Mouse (Mus musculus) embryonic facial prominence, embryonic 12.5 days (tissue): ENCODE results near the gene Xylt1. TPM values are rescaled to one million over a fixed set of nuclear protein-coding genes. Genes with fewer than 3 reads are reported as not detected.

Source experiments
- ATAC-seq: fragments of 200-750 bp; cut with Nextera tagmentation; 2 replicates; pipeline ENCODE4 v1.8.0; 2017; ENCODE audit not compliant: insufficient number of reproducible peaks, insufficient read depth, low FRiP score, low TSS enrichment
- H3K27ac ChIP-seq: fragments of 300-500 bp; sonication (generic); 2 replicates; pipeline ENCODE4 v1.5.1; 2016; ENCODE audit warnings: mild to moderate bottlenecking
- H3K27me3 ChIP-seq: fragments of 300-500 bp; sonication (generic); 2 replicates; pipeline ENCODE4 v1.6.1; 2016; ENCODE audit warnings: mild to moderate bottlenecking, moderate library complexity
- H3K36me3 ChIP-seq: fragments of 300-500 bp; sonication (generic); 2 replicates; pipeline ENCODE4 v1.6.1; 2016; ENCODE audit warnings: mild to moderate bottlenecking
- H3K4me1 ChIP-seq: fragments of 300-500 bp; sonication (generic); 2 replicates; pipeline ENCODE4 v1.6.1; 2016
- H3K4me2 ChIP-seq: fragments of 300-500 bp; sonication (generic); replicated peaks from 2 replicates; pipeline ENCODE4 v1.6.1; 2016; ENCODE audit warnings: mild to moderate bottlenecking, moderate library complexity
- H3K4me3 ChIP-seq: fragments of 300-500 bp; sonication (generic); 2 replicates; pipeline ENCODE4 v1.5.1; 2016; ENCODE audit warnings: mild to moderate bottlenecking
- H3K9ac ChIP-seq: fragments of 300-500 bp; sonication (generic); 2 replicates; pipeline ENCODE4 v1.6.1; 2016; ENCODE audit warnings: mild to moderate bottlenecking, moderate library complexity
- H3K9me3 ChIP-seq: fragments of 300-500 bp; sonication (generic); 2 replicates; pipeline ENCODE4 v1.6.1; 2016; ENCODE audit warnings: mild to moderate bottlenecking, moderate library complexity
- WGBS: fragments of 180-500 bp; shearing (Covaris S2); methylation state at CpG from one replicate; pipeline ENCODE4 v1.1.7; 2016; 5-methylcytosine and 5-hydroxymethylcytosine counted together
- polyA plus RNA-seq: library from polyadenylated mRNA; unstranded; fragments of >200 nt; fragmentation: Nextera tagmentation; extraction: Ambion mirVana; gene quantifications from 2 replicates; pipeline ENCODE4 v1.2.1, GENCODE M21; 2016

The Xylt1 gene
- polyA plus RNA-seq, 1 experiment from 2014 or later: 2.0 TPM

DNA sequence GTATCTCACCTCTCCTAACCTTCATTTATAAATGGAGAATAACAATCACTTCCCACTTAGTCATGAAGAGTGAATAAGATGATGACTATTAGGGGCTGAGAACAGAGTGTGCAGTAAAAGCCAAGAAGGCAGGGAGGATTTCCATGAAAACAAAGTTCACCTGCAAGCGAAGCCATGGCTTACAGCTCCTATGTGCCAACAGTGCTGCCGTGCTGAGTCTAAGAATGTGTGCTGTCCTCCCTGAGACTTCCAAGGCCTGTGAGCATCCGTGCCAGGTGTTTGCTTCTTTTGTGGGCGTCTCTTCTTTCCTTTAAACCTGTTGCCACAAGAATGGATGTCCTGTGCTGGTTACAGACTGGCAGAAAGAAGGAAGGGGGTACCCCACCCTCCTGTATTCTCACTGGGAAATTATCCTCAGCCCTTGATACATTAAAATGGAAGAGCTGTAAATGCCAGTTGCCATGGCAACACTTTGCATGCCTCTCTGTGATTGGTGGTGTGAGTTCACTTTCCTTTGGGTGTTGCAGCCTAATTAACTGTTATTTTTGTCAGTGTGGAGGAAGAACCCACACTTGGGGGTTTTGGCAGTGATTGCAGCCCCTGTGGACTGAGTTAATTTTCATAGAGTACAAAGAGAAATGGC, 318.7 kb downstream of the Xylt1 start:
- WGBS: 72% methylated on average over 4 of the region's 4 CpGs

DNA sequence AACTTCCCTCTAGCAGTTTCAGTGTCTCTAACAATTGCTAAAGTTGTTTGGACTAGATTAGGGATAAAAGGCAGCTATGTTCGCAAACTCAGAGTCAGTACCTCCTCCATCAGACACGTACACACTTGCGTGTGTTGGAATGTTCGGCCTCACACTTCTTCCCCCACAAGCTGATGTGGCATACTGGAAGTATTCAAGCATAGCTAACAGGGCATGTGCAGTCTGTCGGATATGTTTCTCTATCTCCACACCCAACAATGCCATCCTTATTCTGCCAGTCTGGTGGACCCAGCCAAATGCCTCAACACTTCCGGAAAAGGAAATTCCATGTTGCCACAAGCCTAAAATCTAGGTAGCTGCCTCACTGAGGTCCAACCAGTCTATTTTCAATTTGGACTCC, 319.3 kb downstream of the Xylt1 start:
- 82% methylated on average over 6 of the region's 6 CpGs for WGBS
- ATAC-seq: no peak
- Histone ChIP-seq H3K27me3 (no peaks in the 10 kb centered on the region), H3K4me3 (no peak overlapping the region), H3K9me3 (no peaks in the 10 kb centered on the region), H3K36me3 (no peaks in the 10 kb centered on the region), H3K9ac (no peak overlapping the region), H3K4me1 (0 out of 2 replicates have a peak, but pooled peaks cover 3% of the 10 kb centered on the region), H3K27ac (no peak overlapping the region), H3K4me2 (no peak overlapping the region)

More for the DNA sequence above, 318.7 kb downstream of the Xylt1 start:
- H3K9ac ChIP-seq: no peak overlapping the region
- ATAC-seq: no peak
- no peak overlapping the region for H3K4me3 ChIP-seq
- H3K27ac ChIP-seq: no peak overlapping the region
- no peaks in the 10 kb centered on the region for H3K9me3 ChIP-seq
- no peaks in the 10 kb centered on the region for H3K36me3 ChIP-seq
- H3K27me3 ChIP-seq: no peaks in the 10 kb centered on the region
- no peak overlapping the region for H3K4me2 ChIP-seq
- 0 out of 2 replicates have a peak, but pooled peaks cover 3% of the 10 kb centered on the region for H3K4me1 ChIP-seq

DNA sequence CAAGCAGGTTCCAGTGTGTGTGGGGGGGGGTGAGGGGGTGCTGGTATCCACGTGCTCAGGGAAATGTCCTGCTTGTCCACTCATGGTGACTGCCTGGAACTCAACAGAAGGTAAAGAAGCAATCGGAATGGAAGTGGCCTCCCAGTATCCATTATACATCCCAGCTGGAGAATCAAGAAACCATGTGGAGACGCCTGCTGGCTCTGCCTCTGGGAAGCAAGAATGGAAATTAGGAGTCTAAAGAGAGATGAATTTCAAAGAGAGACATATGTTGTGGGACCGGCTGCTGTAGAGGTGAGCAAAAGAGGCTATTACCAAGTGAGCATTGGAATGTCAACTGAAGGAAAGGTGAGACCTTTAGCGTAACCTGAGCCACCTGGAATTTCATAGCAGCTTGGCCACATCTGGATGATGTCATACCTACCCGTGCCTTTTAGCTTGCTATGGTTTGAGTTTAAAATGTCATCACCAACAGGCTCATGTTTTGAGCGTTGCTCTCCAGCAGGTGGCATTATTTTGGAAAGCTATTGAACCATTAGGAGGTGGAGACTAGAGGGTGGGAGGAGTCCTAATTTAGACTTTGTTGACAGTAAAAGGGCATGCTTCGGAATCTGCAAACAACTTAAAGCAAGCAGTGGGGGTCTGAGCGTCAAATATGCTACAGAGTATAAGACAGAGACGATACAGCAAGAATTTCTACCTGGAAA, 329.3 kb downstream of the Xylt1 start:
- 46% methylated on average over 10 of the region's 10 CpGs for WGBS
- Histone ChIP-seq H3K27me3 (no peaks in the 10 kb centered on the region), H3K4me1 (peaks cover 2% of the 10 kb centered on the region; the same call in 1 of the 2 replicates), H3K4me2 (no peak overlapping the region), H3K27ac (no peak overlapping the region), H3K4me3 (no peak overlapping the region), H3K9ac (no peak overlapping the region), H3K36me3 (no peaks in the 10 kb centered on the region), H3K9me3 (no peaks in the 10 kb centered on the region)
- no peak for ATAC-seq

DNA sequence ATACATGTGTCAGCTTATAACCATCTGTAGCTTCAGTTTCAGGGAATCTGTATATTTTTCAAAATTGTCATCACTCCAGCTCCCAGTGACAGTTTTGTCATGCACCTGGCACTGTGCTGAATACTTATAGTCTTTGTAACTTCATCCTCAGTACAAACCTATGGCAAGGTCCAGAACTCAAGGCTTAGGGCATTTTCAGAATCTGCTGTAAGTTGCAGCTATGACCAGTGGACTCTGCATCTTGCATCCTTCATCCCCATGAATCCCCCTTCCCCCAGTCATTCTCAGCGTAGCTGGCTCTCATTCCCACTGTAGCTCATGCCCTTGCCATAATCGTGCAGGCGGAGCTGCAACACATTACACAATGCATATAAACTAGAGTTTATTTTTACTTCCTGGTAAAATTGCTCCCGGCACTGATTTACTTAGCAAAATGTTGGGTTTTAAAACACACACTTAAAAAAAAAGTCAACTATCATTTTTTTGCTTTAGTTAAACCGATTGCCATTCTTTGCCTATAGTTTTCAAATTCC, 336.2 kb downstream of the Xylt1 start:
- Histone ChIP-seq H3K36me3 (no peaks in the 10 kb centered on the region), H3K4me3 (no peak overlapping the region), H3K9me3 (no peaks in the 10 kb centered on the region), H3K9ac (no peak overlapping the region), H3K4me2 (no peak overlapping the region), H3K27me3 (no peaks in the 10 kb centered on the region), H3K4me1 (no peaks in the 10 kb centered on the region), H3K27ac (no peak overlapping the region)
- ATAC-seq: no peak
- WGBS: 84% methylated on average over 5 of the region's 5 CpGs

DNA sequence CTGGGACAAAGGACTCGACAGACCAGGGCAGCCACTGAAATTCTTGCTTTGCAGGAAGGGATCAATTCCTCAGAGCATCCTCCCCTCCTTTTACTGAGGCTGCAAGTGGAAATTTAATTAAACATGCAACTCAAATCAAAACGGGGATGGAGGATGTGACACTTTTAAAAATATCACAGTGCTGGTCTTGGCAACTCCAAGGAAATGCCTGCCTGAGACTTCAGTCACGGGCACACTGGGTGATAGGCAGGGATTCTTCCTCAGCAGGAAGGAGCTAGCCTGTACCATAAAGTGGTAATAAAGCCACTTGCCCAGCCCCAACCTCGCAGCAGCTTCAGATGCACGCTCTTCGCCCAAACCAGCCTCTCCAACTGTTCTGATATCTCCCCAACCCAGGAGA, 339.6 kb downstream of the Xylt1 start:
- Histone ChIP-seq H3K4me1 (no peaks in the 10 kb centered on the region), H3K27ac (no peak overlapping the region), H3K9ac (no peak overlapping the region), H3K36me3 (no peaks in the 10 kb centered on the region), H3K9me3 (0 out of 2 replicates have a peak, but pooled peaks cover 4% of the 10 kb centered on the region), H3K4me3 (no peak overlapping the region), H3K27me3 (no peaks in the 10 kb centered on the region), H3K4me2 (no peak overlapping the region)
- 65% methylated on average over 6 of the region's 6 CpGs for WGBS
- ATAC-seq: no peak
